Mouse (Mus musculus) G1E (cell line): ENCODE measurements at regions not wholly inside any gene's neighbourhood (a gene's known extent, or its start where the extent isn't known, plus 50 kb on each side); places are given as distances from the start of the nearest gene placed in this dataset.

Experiments used
- CTCF ChIP-seq: IDR thresholded peaks from 2 replicates; pipeline ENCODE4 v1.5.1; 2012; ENCODE audit warnings: low read depth, low read length, inconsistent platforms, mixed read lengths
- GATA2 ChIP-seq: IDR thresholded peaks from 2 replicates; pipeline ENCODE4 v1.6.1; 2012; ENCODE audit warnings: low read depth, low read length, inconsistent platforms, borderline replicate concordance
- TAL1 ChIP-seq: conservative IDR thresholded peaks from 2 replicates; pipeline ENCODE4 v1.6.1; 2012; ENCODE audit warnings: low read depth, low read length, inconsistent platforms, mixed read lengths

DNA sequence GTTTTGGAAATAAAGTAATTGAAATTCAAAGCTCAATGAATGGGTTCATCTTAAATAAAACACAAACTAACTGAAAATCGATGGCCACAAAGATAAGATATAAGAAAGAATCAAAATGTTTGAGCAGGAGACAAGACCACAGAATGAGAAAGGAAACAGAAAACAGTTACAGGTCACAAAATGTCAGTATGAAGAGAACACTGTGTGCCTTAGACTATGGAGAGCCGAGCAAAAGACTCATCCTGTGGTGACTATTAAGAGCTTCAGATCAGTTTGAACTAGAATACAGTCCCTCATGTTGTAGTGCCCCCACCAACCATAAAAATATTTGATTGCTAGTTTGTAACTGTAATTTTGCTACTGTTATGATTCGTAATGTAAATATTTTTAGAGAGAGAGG, 441.9 kb upstream of the 3110018I06Rik start:
- TF ChIP-seq CTCF: no peak
- TF ChIP-seq TAL1: no peak
- TF ChIP-seq GATA2: no peak
